8 mouse cellular contexts compared by ENCODE assay signal in genomic region chrX:155376538-155376937, GRCm38 (mm10). TPM values are rescaled to one million over a fixed set of nuclear protein-coding genes. Genes with fewer than 3 reads are reported as not detected.
DNase-seq lines count a peak whose midpoint lies in the region; ATAC-seq and TF ChIP-seq lines count a peak whose summit lies in the region.

No protein-coding gene starts in this region.

- H3K4me2 ChIP-seq in hindbrain, embryonic 11.5 days (replicated peaks; ENCODE audit: low read depth, low read length), result no peak overlapping the region
- H3K4me2 ChIP-seq in hindbrain, embryonic 16.5 days (ENCODE audit: low read length), result no peak overlapping the region

- no peaks in the 10 kb centered on the region for H3K27me3 ChIP-seq in hindbrain, embryonic 11.5 days (ENCODE audit: control insufficient read depth, insufficient read depth, low read length)
- no peaks in the 10 kb centered on the region for H3K27me3 ChIP-seq in hindbrain, embryonic 16.5 days (replicated peaks; ENCODE audit: control insufficient read depth, insufficient read depth, low read length)

- no peaks in the 10 kb centered on the region for H3K36me3 ChIP-seq in hindbrain, embryonic 11.5 days (ENCODE audit: control insufficient read depth, insufficient read depth, low read length)
- no peaks in the 10 kb centered on the region for H3K36me3 ChIP-seq in hindbrain, embryonic 16.5 days (ENCODE audit: control insufficient read depth, insufficient read depth, low read length)
- no peaks in the 10 kb centered on the region for H3K36me3 ChIP-seq in ES-E14 (ENCODE audit: control insufficient read depth, insufficient read depth, low read length, poor library complexity, severe bottlenecking)

- no peak for ATAC-seq in hindbrain, embryonic 11.5 days (ENCODE audit: low FRiP score)
- ATAC-seq in hindbrain, embryonic 16.5 days, result no peak

- H3K4me3 ChIP-seq in hindbrain, embryonic 11.5 days (ENCODE audit: low read depth, low read length), result no peak overlapping the region
- H3K4me3 ChIP-seq in hindbrain, embryonic 16.5 days (ENCODE audit: low read length), result no peak overlapping the region
- H3K4me3 ChIP-seq in ES-E14 (ENCODE audit: insufficient read depth in 1 of 2, low read depth in 1 of 2, low read length in 2 of 2, poor library complexity in 1 of 2, severe bottlenecking in 1 of 2), result no peak overlapping the region

- H3K9me3 ChIP-seq in hindbrain, embryonic 11.5 days (ENCODE audit: control insufficient read depth, low read length), result no peaks in the 10 kb centered on the region
- H3K9me3 ChIP-seq in hindbrain, embryonic 16.5 days (ENCODE audit: control insufficient read depth, low read length), result no peaks in the 10 kb centered on the region
- H3K9me3 ChIP-seq in ES-E14 (ENCODE audit: control insufficient read depth, insufficient read depth, low read depth, low read length), result no peaks in the 10 kb centered on the region

- in situ Hi-C loops in ES-E14 (cut with MboI; ENCODE audit: low sequenced_read_pairs in 2 of 2, unreplicated experiment in 2 of 2), result no loop called here

- no peak overlapping the region for H3K9ac ChIP-seq in hindbrain, embryonic 11.5 days (ENCODE audit: low read depth, low read length)
- no peak overlapping the region for H3K9ac ChIP-seq in hindbrain, embryonic 16.5 days (ENCODE audit: low read depth, low read length)
- H3K9ac ChIP-seq in ES-E14 (ENCODE audit: insufficient read depth, low read depth, low read length, poor library complexity, severe bottlenecking), result no peak overlapping the region

- WGBS in hindbrain, embryonic 11.5 days, result 33% methylated on average over 2 of the region's 2 CpGs
- 23% methylated on average over 2 of the region's 2 CpGs for WGBS in hindbrain, embryonic 16.5 days

- no peak overlapping the region for H3K27ac ChIP-seq in hindbrain, embryonic 11.5 days (ENCODE audit: low read depth, low read length)
- H3K27ac ChIP-seq in hindbrain, embryonic 16.5 days (ENCODE audit: low read depth, low read length), result no peak overlapping the region
- no peak overlapping the region for H3K27ac ChIP-seq in ES-E14 (ENCODE audit: insufficient read depth, low read depth, low read length, poor library complexity, severe bottlenecking)

- DNase-seq in hindbrain, embryonic 11.5 days (ENCODE audit: low spot score), result peak; percentile 46
- DNase-seq in A20 (ENCODE audit: low read depth, low spot score) (peak; percentile 63), ES-E14 (ENCODE audit: low read depth, low spot score) (peak; percentile 19)
- DNase-seq in cerebellum, postnatal 25 days, result peak; percentile 31 to 64
- peak; percentile 45 to 61 for DNase-seq in kidney, postnatal 4 days
- DNase-seq in ovary, postnatal 14 days (ENCODE audit: low spot score), result peak; percentile 7
- no peak for DNase-seq in frontal cortex, postnatal 36 days (ENCODE audit: low spot score in 2 of 2)

- no peaks in the 10 kb centered on the region for H3K4me1 ChIP-seq in hindbrain, embryonic 11.5 days (replicated peaks; ENCODE audit: control insufficient read depth, insufficient read depth, low read length)
- no peaks in the 10 kb centered on the region for H3K4me1 ChIP-seq in hindbrain, embryonic 16.5 days (ENCODE audit: control insufficient read depth, insufficient read depth, low read depth, low read length)
- H3K4me1 ChIP-seq in ES-E14 (ENCODE audit: control insufficient read depth in 2 of 2, insufficient read depth in 2 of 2, low read length in 2 of 2, poor library complexity in 1 of 2), result no peaks in the 10 kb centered on the region

TF ChIP-seq in ES-E14, 5 proteins besides CTCF, POLR2A, EP300 and RAD21:
- TF ChIP-seq ZC3H11A (IDR thresholded peaks at IDR 0.05; ENCODE audit: borderline replicate concordance, low read depth, low read length), result peak; percentile 55; the same call in 1 of the 2 replicates
- no peak for TF ChIP-seq MAFK (IDR thresholded peaks at IDR 0.05; ENCODE audit: insufficient read depth, low read depth, low read length)

RNA-seq across cellular contexts. Expression of gene Prdx4, which starts 36.0 kb away (rescaled TPM):
- polyA plus RNA-seq in hindbrain, embryonic 11.5 days (2014; fragmentation: Nextera tagmentation; extraction: Ambion mirVana), result 234 and 249 TPM in 2 replicates
- 108 and 111 TPM in 2 replicates for polyA plus RNA-seq in hindbrain, embryonic 16.5 days (2015; fragmentation: Nextera tagmentation; extraction: Ambion mirVana)
- total RNA-seq in ES-E14 (2012; rRNA removed), result 235 and 279 TPM in 2 replicates

Comparison
In these comparisons a context has a peak if more than half of its experiments do, and no peak if none do; other contexts are left out.
1. DNase-seq: peak in hindbrain, embryonic 11.5 days (single experiment), A20 (single experiment), ES-E14 (single experiment), cerebellum, postnatal 25 days (2 of 2), kidney, postnatal 4 days (2 of 2) and ovary, postnatal 14 days (single experiment); none in frontal cortex, postnatal 36 days (0 of 2).